Mouse (Mus musculus) lung, postnatal 10 days (tissue): ENCODE data around the gene Plekho2.

Source experiments
- DNase-seq: peaks from one replicate; pipeline ENCODE4 v3.0.0; 2021

Plekho2 gene

GRCm38 (mm10) chr9:65583045-65583444 is 3.2 kb upstream of the Plekho2 start:
- peak; percentile 50 for DNase-seq

- peak; percentile 96 for DNase-seq
Measured at GRCm38 (mm10) chr9:65580401-65581256, 789 bp upstream of the Plekho2 start.

GRCm38 (mm10) chr9:65578801-65579249 is 1.0 kb downstream of the Plekho2 start:
- peak; percentile 53 for DNase-seq

- no peak for DNase-seq
Measured at GRCm38 (mm10) chr9:65577511-65578196, 2.2 kb downstream of the Plekho2 start.

GRCm38 (mm10) chr9:65576861-65577510 is 2.9 kb downstream of the Plekho2 start:
- DNase-seq: peak; percentile 61

GRCm38 (mm10) chr9:65575393-65576196 is 4.2 kb downstream of the Plekho2 start:
- DNase-seq: peak; percentile 55

- DNase-seq: no peak
Measured at GRCm38 (mm10) chr9:65574513-65575392, 5.1 kb downstream of the Plekho2 start.

GRCm38 (mm10) chr9:65572837-65573236 is 7.0 kb downstream of the Plekho2 start:
- DNase-seq: peak; percentile 45

- DNase-seq: peak; percentile 86
Measured at GRCm38 (mm10) chr9:65569491-65569971, 10.3 kb downstream of the Plekho2 start.

GRCm38 (mm10) chr9:65568787-65569186 is 11.1 kb downstream of the Plekho2 start:
- no peak for DNase-seq

- no peak for DNase-seq
Measured at GRCm38 (mm10) chr9:65564698-65565097, 15.1 kb downstream of the Plekho2 start.

- no peak for DNase-seq
Measured at GRCm38 (mm10) chr9:65563073-65563472, 16.8 kb downstream of the Plekho2 start.

- DNase-seq: peak; percentile 91
Measured at GRCm38 (mm10) chr9:65562081-65562506, 17.7 kb downstream of the Plekho2 start.

- peak; percentile 44 for DNase-seq
Measured at GRCm38 (mm10) chr9:65561016-65561415, 18.8 kb downstream of the Plekho2 start.

GRCm38 (mm10) chr9:65558806-65559205 is 21.0 kb downstream of the Plekho2 start:
- DNase-seq: no peak

- DNase-seq: no peak
Measured at GRCm38 (mm10) chr9:65556979-65557378, 22.9 kb downstream of the Plekho2 start.

GRCm38 (mm10) chr9:65556349-65556748 is 23.5 kb downstream of the Plekho2 start:
- no peak for DNase-seq

- no peak for DNase-seq
Measured at GRCm38 (mm10) chr9:65555621-65556020, 24.2 kb downstream of the Plekho2 start.

- DNase-seq: peak; percentile 80
Measured at GRCm38 (mm10) chr9:65555001-65555405, 24.8 kb downstream of the Plekho2 start.

- no peak for DNase-seq
Measured at GRCm38 (mm10) chr9:65552711-65553110, 27.1 kb downstream of the Plekho2 start.

- DNase-seq: no peak
Measured at GRCm38 (mm10) chr9:65552141-65552540, 27.7 kb downstream of the Plekho2 start.
